Mouse (Mus musculus) midbrain, embryonic 10.5 days (tissue): ENCODE results near the gene Ccdc136. TPM values are rescaled to one million over a fixed set of nuclear protein-coding genes. Genes with fewer than 3 reads are reported as not detected.
A peak's percentile ranks its signal among the peaks of the same experiment; 100 is the strongest.
"Not testable (repeated sequence)": the region's sequence is repeated elsewhere in the genome, so short reads cannot be mapped to it uniquely, and the experiment has no call there.

Experiments
- DNase-seq: peaks from one replicate; pipeline ENCODE4 v3.0.0-alpha.2; 2017; ENCODE audit warnings: low spot score
- H3K27ac ChIP-seq: fragments of 300-500 bp; sonication (generic); replicated peaks from 2 replicates; pipeline ENCODE4 v1.5.1; 2016; ENCODE audit warnings: mild to moderate bottlenecking
- H3K27me3 ChIP-seq: fragments of 300-500 bp; sonication (generic); 2 replicates; pipeline ENCODE4 v1.6.1; 2016; ENCODE audit warnings: low read depth, mild to moderate bottlenecking; ENCODE audit not compliant: poor library complexity, severe bottlenecking
- H3K36me3 ChIP-seq: fragments of 300-500 bp; sonication (generic); 2 replicates; pipeline ENCODE4 v1.6.1; 2016; ENCODE audit warnings: mild to moderate bottlenecking, moderate library complexity
- H3K4me1 ChIP-seq: fragments of 300-500 bp; sonication (generic); 2 replicates; pipeline ENCODE4 v1.6.1; 2016
- H3K4me3 ChIP-seq: fragments of 300-500 bp; sonication (generic); 2 replicates; pipeline ENCODE4 v1.5.1; 2016; ENCODE audit warnings: mild to moderate bottlenecking, moderate library complexity
- H3K9me3 ChIP-seq: fragments of 300-500 bp; sonication (generic); replicated peaks from 2 replicates; pipeline ENCODE4 v1.6.1; 2016; ENCODE audit warnings: mild to moderate bottlenecking
- WGBS: fragments of 180-500 bp; shearing (Covaris S2); methylation state at CpG from one replicate; pipeline ENCODE4 v1.1.7; 2016; 5-methylcytosine and 5-hydroxymethylcytosine counted together
- polyA plus RNA-seq: library from polyadenylated mRNA; unstranded; fragments of >200 nt; fragmentation: Nextera tagmentation; extraction: Ambion mirVana; gene quantifications from 2 replicates; pipeline ENCODE4 v1.2.1, GENCODE M21; 2016

The Ccdc136 gene
- polyA plus RNA-seq, 1 experiment from 2014 or later: 20.9 TPM

GRCm38 (mm10) chr6:29377386-29377785 is 18.7 kb upstream of the Ccdc136 start:
- H3K9me3 ChIP-seq: no peaks in the 10 kb centered on the region
- H3K27me3 ChIP-seq: no peaks in the 10 kb centered on the region
- no peak for DNase-seq
- peaks cover 72% of the 10 kb centered on the region for H3K36me3 ChIP-seq
- H3K27ac ChIP-seq: no peak overlapping the region
- H3K4me3 ChIP-seq: no peak overlapping the region
- no peaks in the 10 kb centered on the region for H3K4me1 ChIP-seq
- 96% methylated on average over 4 of the region's 4 CpGs for WGBS

- Histone ChIP-seq H3K4me1 (0 out of 2 replicates have a peak, but pooled peaks cover 5% of the 10 kb centered on the region), H3K27me3 (no peaks in the 10 kb centered on the region), H3K4me3 (no peak overlapping the region), H3K9me3 (no peaks in the 10 kb centered on the region), H3K36me3 (peaks cover 59% of the 10 kb centered on the region), H3K27ac (no peak overlapping the region)
- WGBS: 96% methylated on average over 10 of the region's 10 CpGs
- no peak for DNase-seq
Observed at GRCm38 (mm10) chr6:29378678-29379077, 17.4 kb upstream of the Ccdc136 start.

GRCm38 (mm10) chr6:29379954-29380353 is 16.2 kb upstream of the Ccdc136 start:
- Histone ChIP-seq H3K4me1 (0 out of 2 replicates have a peak, but pooled peaks cover 5% of the 10 kb centered on the region), H3K4me3 (no peak overlapping the region), H3K36me3 (peaks cover 46% of the 10 kb centered on the region), H3K27ac (no peak overlapping the region), H3K27me3 (no peaks in the 10 kb centered on the region), H3K9me3 (no peaks in the 10 kb centered on the region)
- DNase-seq: no peak
- WGBS: 91% methylated on average over 6 of the region's 6 CpGs

- Histone ChIP-seq H3K4me3 (no peak overlapping the region), H3K27ac (no peak overlapping the region), H3K4me1 (peaks cover 6% of the 10 kb centered on the region), H3K36me3 (peaks cover 21% of the 10 kb centered on the region), H3K27me3 (peaks cover 14% of the 10 kb centered on the region), H3K9me3 (no peaks in the 10 kb centered on the region)
- 63% methylated on average over 2 of the region's 2 CpGs for WGBS
- no peak for DNase-seq
Observed at GRCm38 (mm10) chr6:29382442-29382841, 13.7 kb upstream of the Ccdc136 start.

- H3K27me3 ChIP-seq: peaks cover 33% of the 10 kb centered on the region
- H3K36me3 ChIP-seq: no peaks in the 10 kb centered on the region
- no peak within 1 kb of the TSS for H3K27ac ChIP-seq
- DNase-seq: peak; percentile 39
- H3K4me3 ChIP-seq: peak within 1 kb of the TSS; percentile 38
- no peaks in the 10 kb centered on the region for H3K9me3 ChIP-seq
- peaks cover 14% of the 10 kb centered on the region for H3K4me1 ChIP-seq
- 2% methylated on average over 12 of the region's 12 CpGs for WGBS
Observed at GRCm38 (mm10) chr6:29388052-29388518, 8.0 kb upstream of the Ccdc136 start, which contains the start of gene Opn1sw. Opn1sw (minus strand) TSS chr6:29388468.

- no peak overlapping the region for H3K27ac ChIP-seq
- H3K4me1 ChIP-seq: peaks cover 14% of the 10 kb centered on the region
- H3K27me3 ChIP-seq: peaks cover 34% of the 10 kb centered on the region
- 13% methylated on average over 11 of the region's 11 CpGs for WGBS
- H3K36me3 ChIP-seq: no peaks in the 10 kb centered on the region
- DNase-seq: peak; percentile 46
- peak overlapping the region; percentile 38; the same call in 1 of the 2 replicates for H3K4me3 ChIP-seq
- H3K9me3 ChIP-seq: no peaks in the 10 kb centered on the region
Observed at GRCm38 (mm10) chr6:29388606-29389080, 7.5 kb upstream of the Ccdc136 start.

- Histone ChIP-seq H3K27ac (no peak overlapping the region), H3K4me1 (peaks cover 14% of the 10 kb centered on the region), H3K4me3 (no peak overlapping the region), H3K36me3 (no peaks in the 10 kb centered on the region), H3K9me3 (no peaks in the 10 kb centered on the region), H3K27me3 (peaks cover 42% of the 10 kb centered on the region)
- 61% methylated on average over 9 of the region's 9 CpGs for WGBS
- no peak for DNase-seq
Observed at GRCm38 (mm10) chr6:29389425-29389824, 6.7 kb upstream of the Ccdc136 start.

GRCm38 (mm10) chr6:29390500-29390899 is 5.6 kb upstream of the Ccdc136 start:
- not testable (repeated sequence) for H3K4me3 ChIP-seq, H3K9me3 ChIP-seq, DNase-seq, H3K27ac ChIP-seq, H3K36me3 ChIP-seq
- WGBS: 84% methylated on average over 1 of the region's 1 CpGs
- peaks cover 53% of the 10 kb centered on the region for H3K27me3 ChIP-seq
- peaks cover 15% of the 10 kb centered on the region for H3K4me1 ChIP-seq

GRCm38 (mm10) chr6:29391241-29391640 is 4.9 kb upstream of the Ccdc136 start:
- not testable (repeated sequence) for H3K36me3 ChIP-seq, H3K27ac ChIP-seq, DNase-seq, H3K9me3 ChIP-seq, H3K4me3 ChIP-seq
- WGBS: 74% methylated on average over 8 of the region's 8 CpGs
- H3K27me3 ChIP-seq: peaks cover 57% of the 10 kb centered on the region
- peaks cover 22% of the 10 kb centered on the region for H3K4me1 ChIP-seq

- H3K27ac ChIP-seq: no peak overlapping the region
- H3K36me3 ChIP-seq: no peaks in the 10 kb centered on the region
- H3K27me3 ChIP-seq: peaks cover 53% of the 10 kb centered on the region
- peaks cover 28% of the 10 kb centered on the region for H3K4me1 ChIP-seq
- 76% methylated on average over 4 of the region's 4 CpGs for WGBS
- H3K9me3 ChIP-seq: no peaks in the 10 kb centered on the region
- no peak for DNase-seq
- no peak overlapping the region for H3K4me3 ChIP-seq
Observed at GRCm38 (mm10) chr6:29391802-29392201, 4.3 kb upstream of the Ccdc136 start.

- Histone ChIP-seq H3K27ac (no peak overlapping the region), H3K9me3 (no peaks in the 10 kb centered on the region), H3K27me3 (peaks cover 56% of the 10 kb centered on the region), H3K4me1 (peaks cover 27% of the 10 kb centered on the region), H3K4me3 (no peak overlapping the region), H3K36me3 (peaks cover 4% of the 10 kb centered on the region; the same call in 1 of the 2 replicates)
- 45% methylated on average over 1 of the region's 1 CpGs for WGBS
- no peak for DNase-seq
Observed at GRCm38 (mm10) chr6:29394286-29394685, 1.8 kb upstream of the Ccdc136 start.

- no peak for DNase-seq
- WGBS: under 1% methylated on average over 24 of the region's 24 CpGs
- Histone ChIP-seq H3K36me3 (peaks cover 6% of the 10 kb centered on the region; the same call in 1 of the 2 replicates), H3K27ac (peak overlapping the region; percentile 83), H3K4me1 (peaks cover 27% of the 10 kb centered on the region), H3K9me3 (no peaks in the 10 kb centered on the region), H3K4me3 (peak overlapping the region; percentile 83), H3K27me3 (peaks cover 51% of the 10 kb centered on the region)
Observed at GRCm38 (mm10) chr6:29396714-29397540, 818 bp downstream of the Ccdc136 start.

GRCm38 (mm10) chr6:29397575-29397974 is 1.5 kb downstream of the Ccdc136 start:
- peak overlapping the region; percentile 83 for H3K4me3 ChIP-seq
- H3K27me3 ChIP-seq: peaks cover 51% of the 10 kb centered on the region
- no peaks in the 10 kb centered on the region for H3K9me3 ChIP-seq
- H3K27ac ChIP-seq: peak overlapping the region; percentile 83; the same call in 1 of the 2 replicates
- peaks cover 28% of the 10 kb centered on the region for H3K4me1 ChIP-seq
- DNase-seq: peak; percentile 25
- 9% methylated on average over 6 of the region's 6 CpGs for WGBS
- peaks cover 6% of the 10 kb centered on the region; the same call in 1 of the 2 replicates for H3K36me3 ChIP-seq
